In the genomic region with DNA sequence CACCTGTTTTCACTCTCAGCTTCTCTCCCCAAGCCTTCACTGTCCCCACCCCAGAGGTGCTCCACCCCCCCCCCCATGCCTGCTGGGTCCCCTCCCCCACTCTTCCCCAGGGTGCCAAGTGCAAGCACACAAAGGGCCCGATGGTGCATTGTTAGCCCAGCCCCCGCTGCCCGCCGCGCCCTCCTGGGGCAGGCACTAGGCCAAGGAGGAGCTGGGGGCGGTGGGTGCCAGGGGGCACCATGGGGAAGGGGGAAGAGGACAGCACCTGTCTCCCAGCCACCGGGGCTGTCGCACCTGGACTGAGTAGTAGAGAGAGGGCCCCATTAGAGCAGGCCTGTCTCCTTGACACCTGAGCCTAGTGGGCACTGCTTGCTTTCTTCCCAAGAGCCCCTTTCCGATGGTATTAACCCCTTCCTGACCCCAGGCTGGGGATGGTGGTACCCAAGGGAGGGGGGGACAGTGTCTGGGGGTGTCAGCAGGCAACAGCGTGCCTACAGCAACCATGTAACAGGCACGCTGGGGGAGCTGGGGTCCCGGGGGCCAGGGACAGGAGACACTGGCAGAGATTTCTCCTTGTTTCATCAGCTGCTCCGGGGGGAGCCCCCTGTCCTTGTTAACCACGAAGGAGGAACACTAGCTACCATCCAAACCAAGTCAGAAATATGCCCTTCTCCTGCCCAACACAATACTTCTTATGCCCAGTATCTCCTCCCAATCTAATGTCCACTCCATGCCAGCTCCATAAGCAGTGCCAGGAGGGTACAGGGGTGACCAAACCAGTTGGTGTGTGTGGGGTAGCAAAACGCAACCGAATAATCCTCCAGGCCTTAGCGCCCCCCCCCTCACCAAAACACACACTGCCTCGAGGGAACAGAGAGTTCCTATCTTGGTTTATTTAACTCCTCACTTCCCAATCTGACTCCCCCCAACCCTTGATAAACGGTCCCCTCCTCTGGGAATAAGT, we compare ENCODE assay signal across 9 mouse cellular contexts. TPM values are rescaled to one million over a fixed set of nuclear protein-coding genes. Genes with fewer than 3 reads are reported as not detected.
A peak's percentile ranks its signal among the peaks of the same experiment; 100 is the strongest.
DNase-seq lines count a peak whose midpoint lies in the region; ATAC-seq and TF ChIP-seq lines count a peak whose summit lies in the region.
"Had no signal": no experiment of that assay in that cellular context is flagged by ENCODE, and none has a peak within 500 bp of the region (broad histone marks: within the 10 kb centered on the region; RNA-seq: fewer than 3 reads in every experiment).

No protein-coding gene starts in this region.

- no peak for TF ChIP-seq CTCF in layer of hippocampus, adult 2 months (conservative IDR thresholded peaks at IDR 0.05)
- TF ChIP-seq CTCF in midbrain, postnatal 0 days (IDR thresholded peaks at IDR 0.05) = no peak

- no peaks in the 10 kb centered on the region for H3K9me3 ChIP-seq in forebrain, embryonic 16.5 days (ENCODE audit: control insufficient read depth, low read length)
- no peaks in the 10 kb centered on the region for H3K9me3 ChIP-seq in kidney, embryonic 15.5 days (replicated peaks)
- no peaks in the 10 kb centered on the region for H3K9me3 ChIP-seq in midbrain, postnatal 0 days (ENCODE audit: low read length)

- no peak for ATAC-seq in forebrain, embryonic 16.5 days
- no peak for ATAC-seq in kidney, embryonic 15.5 days (replicated peaks; ENCODE audit: low FRiP score)
- no peak for ATAC-seq in midbrain, postnatal 0 days (ENCODE audit: low FRiP score)

- H3K4me1 ChIP-seq in forebrain, embryonic 16.5 days (replicated peaks; ENCODE audit: control insufficient read depth, insufficient read depth, low read length) = peaks cover 57% of the 10 kb centered on the region
- H3K4me1 ChIP-seq in kidney, embryonic 15.5 days = peaks cover 86% of the 10 kb centered on the region
- peaks cover 15% of the 10 kb centered on the region for H3K4me1 ChIP-seq in midbrain, postnatal 0 days (ENCODE audit: insufficient read depth, low read length)

- H3K36me3 ChIP-seq in forebrain, embryonic 16.5 days (ENCODE audit: control insufficient read depth, insufficient read depth) = no peaks in the 10 kb centered on the region
- no peaks in the 10 kb centered on the region for H3K36me3 ChIP-seq in kidney, embryonic 15.5 days
- no peaks in the 10 kb centered on the region for H3K36me3 ChIP-seq in midbrain, postnatal 0 days (ENCODE audit: insufficient read depth, low read length)

- H3K27me3 ChIP-seq in forebrain, embryonic 16.5 days (replicated peaks; ENCODE audit: control insufficient read depth, insufficient read depth, low read length) = peaks cover 13% of the 10 kb centered on the region
- no peaks in the 10 kb centered on the region for H3K27me3 ChIP-seq in kidney, embryonic 15.5 days
- peaks cover 9% of the 10 kb centered on the region; the same call in 1 of the 2 replicates for H3K27me3 ChIP-seq in midbrain, postnatal 0 days (ENCODE audit: insufficient read depth, low read length)

- 6% methylated on average over 19 of the region's 19 CpGs for WGBS in forebrain, embryonic 16.5 days
- WGBS in kidney, embryonic 15.5 days = 14% methylated on average over 19 of the region's 19 CpGs
- WGBS in midbrain, postnatal 0 days = 16% methylated on average over 19 of the region's 19 CpGs

- H3K4me2 ChIP-seq in forebrain, embryonic 16.5 days (ENCODE audit: low read length) = peak overlapping the region; percentile 71
- H3K4me2 ChIP-seq in kidney, embryonic 15.5 days = peak overlapping the region; percentile 99
- H3K4me2 ChIP-seq in midbrain, postnatal 0 days (ENCODE audit: low read depth, low read length, poor library complexity, severe bottlenecking) = peak overlapping the region; percentile 100

- H3K27ac ChIP-seq in layer of hippocampus, adult 2 months = peak overlapping the region; percentile 92
- H3K27ac ChIP-seq in forebrain, embryonic 16.5 days (ENCODE audit: low read length) = no peak overlapping the region
- peak overlapping the region; percentile 95 for H3K27ac ChIP-seq in kidney, embryonic 15.5 days
- no peak overlapping the region for H3K27ac ChIP-seq in midbrain, postnatal 0 days (ENCODE audit: low read depth, low read length)

- no peak for DNase-seq in layer of hippocampus, adult 2 months (ENCODE audit: low spot score in 2 of 2)
- DNase-seq in layer of hippocampus, adult 8-10 months (ENCODE audit: low spot score in 2 of 2) = no peak
- DNase-seq in adrenal gland, postnatal 14 days = peak; percentile 69
- DNase-seq in midbrain, postnatal 0 days (ENCODE audit: low spot score) = no peak
- no peak for DNase-seq in embryo, embryonic 10 days (ENCODE audit: low spot score)
- DNase-seq in frontal cortex, postnatal 36 days (ENCODE audit: low spot score in 2 of 2) = no peak

- peak overlapping the region; percentile 42 for H3K9ac ChIP-seq in forebrain, embryonic 16.5 days (replicated peaks; ENCODE audit: low read depth, low read length)
- peak overlapping the region; percentile 59 for H3K9ac ChIP-seq in kidney, embryonic 15.5 days
- peak overlapping the region; percentile 61 for H3K9ac ChIP-seq in midbrain, postnatal 0 days (replicated peaks; ENCODE audit: low read length, poor library complexity, severe bottlenecking)

- peak overlapping the region; percentile 66 for H3K4me3 ChIP-seq in layer of hippocampus, adult 2 months
- peak overlapping the region; percentile 40 for H3K4me3 ChIP-seq in forebrain, embryonic 16.5 days (replicated peaks; ENCODE audit: low read length)
- H3K4me3 ChIP-seq in kidney, embryonic 15.5 days (replicated peaks) = peak overlapping the region; percentile 59
- peak overlapping the region; percentile 54 for H3K4me3 ChIP-seq in midbrain, postnatal 0 days (ENCODE audit: low read depth, low read length)

RNA-seq across cellular contexts. Expression of gene Zbtb7b, which starts 3.6 kb away (rescaled TPM):
- total RNA-seq in layer of hippocampus, adult 2 months (2021) = 10 to 100 TPM; 11.3 to 13.4 TPM
- 10 to 100 TPM; 12.6 to 18.7 (median 15.9) TPM for total RNA-seq in layer of hippocampus, adult 8-10 months (2022)
- 67.1 and 72.7 TPM in 2 replicates for total RNA-seq in adrenal gland, postnatal 14 days (2021)
- 0.51 and 0.77 TPM in 2 replicates for polyA plus RNA-seq in forebrain, embryonic 16.5 days (2015; fragmentation: Nextera tagmentation; extraction: Ambion mirVana)
- polyA plus RNA-seq in kidney, embryonic 15.5 days (2015; fragmentation: Nextera tagmentation; extraction: Ambion mirVana) = 2.4 and 3.7 TPM in 2 replicates
- 2.2 and 4.4 TPM in 2 replicates for total RNA-seq in midbrain, postnatal 0 days (2014; rRNA removed)
- polyA plus RNA-seq in midbrain, postnatal 0 days (2015; fragmentation: Nextera tagmentation; extraction: Ambion mirVana) = 0.53 and 0.88 TPM in 2 replicates

RNA-seq across cellular contexts. Expression of gene Lenep, which starts 11.6 kb away (rescaled TPM):
- 1 to 10 TPM; 5.8 to 7.1 TPM for total RNA-seq in layer of hippocampus, adult 2 months (2021)
- total RNA-seq in layer of hippocampus, adult 8-10 months (2022) = 1 to 10 TPM; 1.9 to 7.1 (median 4.3) TPM
- 0.26 TPM in 1 of 2 replicates, not detected in the other for total RNA-seq in adrenal gland, postnatal 14 days (2021)
- 0.77 TPM in 1 of 2 replicates, not detected in the other for polyA plus RNA-seq in forebrain, embryonic 16.5 days (2015; fragmentation: Nextera tagmentation; extraction: Ambion mirVana)
- polyA plus RNA-seq in kidney, embryonic 15.5 days (2015; fragmentation: Nextera tagmentation; extraction: Ambion mirVana) = 0.14 TPM in 1 of 2 replicates, not detected in the other
- total RNA-seq in midbrain, postnatal 0 days (2014; rRNA removed) = 1.8 and 2.3 TPM in 2 replicates
- 0.27 TPM in 1 of 2 replicates, not detected in the other for polyA plus RNA-seq in midbrain, postnatal 0 days (2015; fragmentation: Nextera tagmentation; extraction: Ambion mirVana)

RNA-seq across cellular contexts. Expression of gene Flad1, which starts 20.7 kb away (rescaled TPM):
- total RNA-seq in layer of hippocampus, adult 2 months (2021) = 10 to 100 TPM; 37.2 to 39.8 TPM
- 10 to 100 TPM; 35.8 to 37.8 (median 37.1) TPM for total RNA-seq in layer of hippocampus, adult 8-10 months (2022)
- 42.2 and 43.8 TPM in 2 replicates for total RNA-seq in adrenal gland, postnatal 14 days (2021)
- polyA plus RNA-seq in forebrain, embryonic 16.5 days (2015; fragmentation: Nextera tagmentation; extraction: Ambion mirVana) = 43.6 and 46.7 TPM in 2 replicates
- 29.4 and 31.4 TPM in 2 replicates for polyA plus RNA-seq in kidney, embryonic 15.5 days (2015; fragmentation: Nextera tagmentation; extraction: Ambion mirVana)
- 32.0 and 34.1 TPM in 2 replicates for total RNA-seq in midbrain, postnatal 0 days (2014; rRNA removed)
- 26.0 and 29.3 TPM in 2 replicates for polyA plus RNA-seq in midbrain, postnatal 0 days (2015; fragmentation: Nextera tagmentation; extraction: Ambion mirVana)

RNA-seq across cellular contexts. Expression of gene Dcst1, which starts 25.9 kb away (rescaled TPM):
- not detected for total RNA-seq in layer of hippocampus, adult 2 months (2021)
- under 1 TPM in 2 of 4 experiments, not detected in 2; 0.16 to 0.48 TPM for total RNA-seq in layer of hippocampus, adult 8-10 months (2022)
- total RNA-seq in adrenal gland, postnatal 14 days (2021) = 0.30 and 0.71 TPM in 2 replicates
- polyA plus RNA-seq in forebrain, embryonic 16.5 days (2015; fragmentation: Nextera tagmentation; extraction: Ambion mirVana) = 1.2 and 1.3 TPM in 2 replicates
- polyA plus RNA-seq in kidney, embryonic 15.5 days (2015; fragmentation: Nextera tagmentation; extraction: Ambion mirVana) = 1.9 and 2.5 TPM in 2 replicates
- 0.05 TPM in 1 of 2 replicates, not detected in the other for total RNA-seq in midbrain, postnatal 0 days (2014; rRNA removed)
- polyA plus RNA-seq in midbrain, postnatal 0 days (2015; fragmentation: Nextera tagmentation; extraction: Ambion mirVana) = 1.1 TPM in 2 replicates
- total RNA-seq: neutrophil, adult 5-6 weeks had no signal

RNA-seq across cellular contexts. Expression of gene Cks1b, which starts 27.2 kb away (rescaled TPM):
- total RNA-seq in layer of hippocampus, adult 2 months (2021) = 1 to 10 TPM; 1.4 to 2.7 TPM
- total RNA-seq in layer of hippocampus, adult 8-10 months (2022) = 1 to 10 TPM; 1.6 to 4.7 (median 2.5) TPM
- 34.9 and 38.0 TPM in 2 replicates for total RNA-seq in adrenal gland, postnatal 14 days (2021)
- polyA plus RNA-seq in forebrain, embryonic 16.5 days (2015; fragmentation: Nextera tagmentation; extraction: Ambion mirVana) = 139 and 156 TPM in 2 replicates
- 518 and 559 TPM in 2 replicates for polyA plus RNA-seq in kidney, embryonic 15.5 days (2015; fragmentation: Nextera tagmentation; extraction: Ambion mirVana)
- total RNA-seq in midbrain, postnatal 0 days (2014; rRNA removed) = 22.4 and 29.2 TPM in 2 replicates
- polyA plus RNA-seq in midbrain, postnatal 0 days (2015; fragmentation: Nextera tagmentation; extraction: Ambion mirVana) = 68.6 and 69.6 TPM in 2 replicates

Comparison
In these comparisons a context has a peak if more than half of its experiments do, and no peak if none do; other contexts are left out.
1. H3K27ac ChIP-seq: peak in layer of hippocampus, adult 2 months (single experiment) and kidney, embryonic 15.5 days (single experiment); none in forebrain, embryonic 16.5 days (single experiment) and midbrain, postnatal 0 days (single experiment).
2. Peak in every context shown above with its lines, with median percentiles within 50 percentile points of each other: H3K4me3 ChIP-seq, H3K4me2 ChIP-seq and H3K9ac ChIP-seq.